Mouse (Mus musculus) G1E (cell line): ENCODE measurements around the gene Elmo3.

ENCODE experiments used
- CTCF ChIP-seq: IDR thresholded peaks from 2 replicates; pipeline ENCODE4 v1.5.1; 2012; ENCODE audit warnings: low read depth, low read length, inconsistent platforms, mixed read lengths
- GATA1 ChIP-seq: IDR thresholded peaks from 2 replicates; pipeline ENCODE4 v1.6.1; 2012; ENCODE audit warnings: borderline replicate concordance, low read length, inconsistent platforms, mixed read lengths
- GATA2 ChIP-seq: IDR thresholded peaks from 2 replicates; pipeline ENCODE4 v1.6.1; 2012; ENCODE audit warnings: low read depth, low read length, inconsistent platforms, borderline replicate concordance
- TAL1 ChIP-seq: conservative IDR thresholded peaks from 2 replicates; pipeline ENCODE4 v1.6.1; 2012; ENCODE audit warnings: low read depth, low read length, inconsistent platforms, mixed read lengths

DNA sequence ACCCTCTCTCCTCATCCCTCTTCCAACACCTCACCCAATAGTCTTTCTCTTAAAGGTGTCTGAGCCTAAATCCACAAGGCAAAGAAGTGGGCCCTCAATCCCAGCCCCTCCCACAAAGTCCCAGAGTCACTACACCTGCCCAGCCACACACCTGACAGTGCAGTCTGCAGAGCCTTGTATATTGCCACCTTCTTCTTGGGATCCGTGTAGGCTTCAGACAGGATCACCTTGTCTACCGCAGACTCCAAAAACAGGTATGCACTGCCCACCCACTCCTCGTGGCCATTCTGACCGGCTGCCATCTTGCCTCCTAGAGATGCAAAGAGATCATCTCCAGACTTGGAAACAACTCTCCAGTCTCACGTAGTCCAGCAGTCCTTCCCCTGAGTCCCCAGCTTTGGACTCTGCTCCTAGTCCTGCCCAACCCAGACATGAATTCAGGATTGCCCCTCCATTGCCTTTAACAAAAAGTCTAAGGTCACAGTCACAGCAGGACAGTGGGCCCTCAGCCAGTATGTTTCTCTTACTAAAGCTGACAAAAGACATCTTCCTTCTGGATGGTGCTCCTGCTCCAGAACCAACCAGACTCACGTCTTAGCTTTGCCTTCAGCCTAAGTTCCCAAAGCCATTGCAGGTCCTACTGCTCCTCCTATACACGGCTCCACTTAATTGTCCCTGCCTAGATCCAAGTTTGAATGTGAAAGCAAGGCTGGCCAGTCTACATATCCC is 44.9 kb upstream of the Elmo3 start:
- TF ChIP-seq GATA1, result no peak
- TF ChIP-seq CTCF, result no peak
- no peak for TF ChIP-seq GATA2
- no peak for TF ChIP-seq TAL1
